Mouse (Mus musculus) midbrain, embryonic 14.5 days (tissue): ENCODE results near the gene Tuba1b. TPM values are rescaled to one million over a fixed set of nuclear protein-coding genes. Genes with fewer than 3 reads are reported as not detected.
A peak's percentile ranks its signal among the peaks of the same experiment; 100 is the strongest.

Experiments
- ATAC-seq: fragments of 200-750 bp; cut with Nextera tagmentation; 2 replicates; pipeline ENCODE4 v1.8.0; 2017; ENCODE audit warnings: moderate number of reproducible peaks, moderate library complexity; ENCODE audit not compliant: low FRiP score, low TSS enrichment
- DNase-seq: peaks from one replicate; pipeline ENCODE4 v3.0.0-alpha.2; 2015
- H3K27ac ChIP-seq: fragments of 300-500 bp; sonication (generic); replicated peaks from 2 replicates; pipeline ENCODE4 v1.5.1; 2014; ENCODE audit warnings: mild to moderate bottlenecking, low read depth, low read length, moderate library complexity
- H3K27me3 ChIP-seq: fragments of 300-500 bp; sonication (generic); 2 replicates; pipeline ENCODE4 v1.6.1; 2014; ENCODE audit warnings: low read length, control low read depth, mixed read lengths; ENCODE audit not compliant: control insufficient read depth, insufficient read depth
- H3K36me3 ChIP-seq: fragments of 300-500 bp; sonication (generic); 2 replicates; pipeline ENCODE4 v1.6.1; 2014; ENCODE audit warnings: low read length, control low read depth; ENCODE audit not compliant: control insufficient read depth, insufficient read depth
- H3K4me1 ChIP-seq: fragments of 300-500 bp; sonication (generic); 2 replicates; pipeline ENCODE4 v1.6.1; 2014; ENCODE audit warnings: mild to moderate bottlenecking, antibody characterized with exemption, low read length, control low read depth; ENCODE audit not compliant: control insufficient read depth, insufficient read depth
- H3K4me2 ChIP-seq: fragments of 300-500 bp; sonication (generic); 2 replicates; pipeline ENCODE4 v1.6.1; 2014; ENCODE audit warnings: mild to moderate bottlenecking, low read length, moderate library complexity
- H3K4me3 ChIP-seq: fragments of 300-500 bp; sonication (generic); replicated peaks from 2 replicates; pipeline ENCODE4 v1.5.1; 2014; ENCODE audit warnings: low read depth, low read length
- H3K9ac ChIP-seq: fragments of 300-500 bp; sonication (generic); replicated peaks from 2 replicates; pipeline ENCODE4 v1.6.1; 2014; ENCODE audit warnings: mild to moderate bottlenecking, low read length, moderate library complexity
- H3K9me3 ChIP-seq: fragments of 300-500 bp; sonication (generic); 2 replicates; pipeline ENCODE4 v1.6.1; 2016; ENCODE audit warnings: low read length, control low read depth, mixed read lengths; ENCODE audit not compliant: control insufficient read depth
- WGBS: fragments of 180-500 bp; shearing (Covaris S2); extraction: QIAGEN DNeasy Blood & Tissue Kit; methylation state at CpG from one replicate; pipeline ENCODE4 v1.1.7; 2014; 5-methylcytosine and 5-hydroxymethylcytosine counted together
- polyA plus RNA-seq: library from polyadenylated mRNA; unstranded; fragments of >200 nt; fragmentation: Nextera tagmentation; extraction: Ambion mirVana; gene quantifications from 2 replicates; pipeline ENCODE4 v1.2.1, GENCODE M21; 2014

Tuba1b gene
- polyA plus RNA-seq, 1 experiment from 2014 or later, result 1,120 TPM

DNA sequence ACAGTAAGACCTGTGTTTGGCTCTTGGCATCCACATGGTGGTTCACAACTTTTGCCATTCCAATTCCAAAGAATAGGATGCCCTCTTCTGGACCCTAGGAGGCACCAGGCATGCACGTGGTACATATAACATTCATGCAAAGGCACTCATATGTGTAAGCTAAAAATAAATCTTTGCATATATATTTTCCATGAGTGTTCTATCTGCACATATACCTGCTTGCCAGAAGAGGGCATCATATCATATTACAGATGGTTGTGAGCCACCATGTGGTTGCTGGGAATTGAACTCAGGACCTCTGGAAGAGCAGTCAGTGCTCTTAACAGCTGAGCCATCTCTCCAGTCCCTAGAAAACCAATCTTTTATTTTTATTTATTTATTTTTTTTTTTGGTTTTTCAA is 32.8 kb downstream of the Tuba1b start:
- peaks cover 5% of the 10 kb centered on the region; the same call in 1 of the 2 replicates for H3K4me1 ChIP-seq
- no peak for ATAC-seq
- H3K9ac ChIP-seq, result no peak overlapping the region
- peaks cover 38% of the 10 kb centered on the region for H3K36me3 ChIP-seq
- no peak overlapping the region for H3K4me2 ChIP-seq
- H3K27ac ChIP-seq, result no peak overlapping the region
- no peak for DNase-seq
- WGBS, result 73% methylated on average over 1 of the region's 1 CpGs
- no peak overlapping the region for H3K4me3 ChIP-seq
- H3K9me3 ChIP-seq, result no peaks in the 10 kb centered on the region
- peaks cover 30% of the 10 kb centered on the region for H3K27me3 ChIP-seq

DNA sequence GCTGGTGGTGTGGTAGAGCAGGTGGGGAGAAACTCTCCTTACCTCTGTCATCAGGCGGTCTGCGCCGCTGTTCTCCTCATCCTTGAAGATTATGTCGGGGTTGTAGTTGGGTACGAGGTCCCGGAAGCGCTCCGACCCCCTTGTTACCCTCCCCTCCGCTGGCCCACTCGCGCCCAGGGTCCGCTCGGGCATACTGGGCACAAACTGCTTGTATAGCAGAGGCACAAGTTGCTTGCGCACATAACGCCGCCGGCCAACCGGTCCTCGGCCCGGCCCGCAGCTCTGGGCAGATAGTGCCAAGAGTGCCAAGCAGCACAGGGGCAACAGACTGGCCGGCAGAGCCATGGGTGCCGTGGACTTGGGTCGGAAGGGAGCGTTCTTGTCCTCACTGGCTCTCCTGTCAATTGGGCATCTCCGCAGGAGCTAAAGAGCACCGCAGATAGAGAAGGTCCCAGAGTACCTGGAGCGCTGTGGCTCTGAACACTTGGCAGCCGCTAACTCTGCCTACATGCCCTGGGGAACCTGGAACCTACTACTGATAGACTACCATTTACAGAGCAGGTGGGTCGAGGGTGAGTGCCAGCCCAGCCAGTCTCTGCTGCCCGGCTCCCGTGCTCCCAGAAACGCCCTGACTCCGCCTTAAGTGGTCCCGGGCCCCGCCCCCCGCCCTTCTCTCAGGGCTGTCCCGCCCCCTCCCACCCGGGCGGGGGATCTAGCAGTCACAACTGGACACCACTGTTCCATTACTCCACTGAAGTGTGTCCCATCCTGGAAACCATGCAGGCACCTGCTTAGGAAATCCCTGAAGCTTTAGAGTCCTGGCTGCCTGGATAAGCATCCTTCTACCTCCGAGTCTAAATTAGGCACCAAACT is 36.2 kb downstream of the Tuba1b start, which contains the start of gene Dhh:
TSS of gene Dhh (minus strand) at position 613 of the 873 bp plus-strand sequence.
- no peaks in the 10 kb centered on the region for H3K9me3 ChIP-seq
- H3K4me2 ChIP-seq, result peak within 1 kb of the TSS; percentile 35
- peaks cover 63% of the 10 kb centered on the region for H3K27me3 ChIP-seq
- H3K36me3 ChIP-seq, result peaks cover 6% of the 10 kb centered on the region
- no peak within 1 kb of the TSS for H3K27ac ChIP-seq
- DNase-seq (peak; percentile 31), ATAC-seq (no peak)
- H3K4me1 ChIP-seq, result peaks cover 25% of the 10 kb centered on the region
- WGBS, result under 1% methylated on average over 41 of the region's 41 CpGs
- H3K4me3 ChIP-seq, result peak within 1 kb of the TSS; percentile 12; the same call in 1 of the 2 replicates
- H3K9ac ChIP-seq, result no peak within 1 kb of the TSS

DNA sequence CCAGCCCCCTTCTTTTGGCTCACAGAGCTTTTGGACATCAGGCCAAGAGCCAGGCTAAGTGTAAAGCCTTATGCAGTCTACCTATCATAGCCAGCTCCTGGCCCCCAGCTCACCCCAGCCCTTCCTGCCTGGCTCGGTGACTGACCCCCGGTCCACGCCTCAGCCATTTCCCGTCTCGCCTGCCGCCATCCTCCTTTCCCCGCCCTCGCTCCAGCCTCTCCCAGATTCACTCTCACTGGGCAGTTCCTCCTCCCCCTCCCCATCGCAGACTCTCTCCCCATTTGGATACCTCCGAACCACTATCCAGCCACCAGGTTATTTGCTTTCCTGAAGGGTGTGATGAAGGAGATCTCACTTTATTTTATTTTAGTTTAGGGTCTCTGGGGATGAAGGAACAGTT is 36.9 kb downstream of the Tuba1b start:
- Histone ChIP-seq H3K9ac (no peak overlapping the region), H3K36me3 (no peaks in the 10 kb centered on the region), H3K27me3 (peaks cover 70% of the 10 kb centered on the region), H3K27ac (no peak overlapping the region), H3K9me3 (no peaks in the 10 kb centered on the region), H3K4me2 (peak overlapping the region; percentile 35), H3K4me1 (peaks cover 25% of the 10 kb centered on the region), H3K4me3 (no peak overlapping the region)
- 3% methylated on average over 10 of the region's 10 CpGs for WGBS
- no peak for ATAC-seq
- DNase-seq, result no peak

DNA sequence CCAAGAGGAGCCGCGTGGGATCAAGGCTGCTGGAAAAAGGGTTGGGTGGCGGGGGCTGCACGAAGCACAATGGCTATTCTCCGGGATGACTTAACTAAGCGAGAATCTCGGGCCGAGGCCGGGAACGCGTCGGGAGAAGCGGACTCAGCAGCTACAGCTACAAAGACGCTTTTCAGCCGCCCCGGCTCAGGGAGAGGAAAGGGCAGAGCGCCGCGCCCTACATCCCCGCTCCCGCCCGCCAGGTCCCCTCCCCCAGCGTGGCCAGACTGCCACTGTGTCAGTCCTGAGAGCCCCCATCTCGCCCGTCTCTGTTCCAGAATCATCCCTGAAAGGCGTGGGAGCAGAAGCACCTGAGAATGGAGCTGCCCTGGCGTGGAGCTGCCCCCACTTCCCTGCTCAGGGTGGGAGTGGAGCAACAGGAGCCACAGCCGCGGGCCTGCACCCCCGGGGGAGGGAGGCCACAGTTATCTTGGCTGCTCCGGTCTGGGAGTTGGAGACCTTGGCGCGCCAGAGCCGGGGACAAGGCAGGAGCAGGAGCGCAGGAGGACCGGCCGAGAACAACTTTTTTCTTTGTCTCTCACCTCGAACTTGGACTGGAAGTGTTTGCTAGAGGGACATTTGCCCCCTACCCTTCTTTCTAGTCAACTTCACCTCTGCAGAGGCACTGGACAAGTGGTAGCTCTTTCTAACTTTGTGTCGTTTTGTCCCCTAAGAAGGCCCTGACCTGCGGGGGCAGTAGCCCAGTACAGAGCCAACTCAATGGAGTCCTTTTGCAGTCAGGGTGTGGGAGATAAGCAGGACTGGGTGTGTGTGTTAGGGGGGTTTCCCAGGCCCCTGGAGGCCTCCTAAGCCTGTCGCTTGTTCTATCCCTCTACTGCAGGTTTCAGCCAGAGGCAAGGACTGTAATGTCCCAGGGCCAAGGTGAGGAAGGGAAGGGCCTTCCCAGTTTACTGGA is 38.5 kb downstream of the Tuba1b start:
- H3K36me3 ChIP-seq, result no peaks in the 10 kb centered on the region
- no peaks in the 10 kb centered on the region for H3K9me3 ChIP-seq
- peak overlapping the region; percentile 51 for H3K4me2 ChIP-seq
- H3K4me1 ChIP-seq, result peaks cover 25% of the 10 kb centered on the region
- ATAC-seq, result 0 out of 2 replicates have a peak, but pooled peaks have one; percentile 11
- H3K27me3 ChIP-seq, result peaks cover 72% of the 10 kb centered on the region
- H3K27ac ChIP-seq, result no peak overlapping the region
- peak overlapping the region; percentile 39; the same call in 1 of the 2 replicates for H3K9ac ChIP-seq
- WGBS, result 2% methylated on average over 41 of the region's 41 CpGs
- peak; percentile 71 for DNase-seq
- peak overlapping the region; percentile 45 for H3K4me3 ChIP-seq

DNA sequence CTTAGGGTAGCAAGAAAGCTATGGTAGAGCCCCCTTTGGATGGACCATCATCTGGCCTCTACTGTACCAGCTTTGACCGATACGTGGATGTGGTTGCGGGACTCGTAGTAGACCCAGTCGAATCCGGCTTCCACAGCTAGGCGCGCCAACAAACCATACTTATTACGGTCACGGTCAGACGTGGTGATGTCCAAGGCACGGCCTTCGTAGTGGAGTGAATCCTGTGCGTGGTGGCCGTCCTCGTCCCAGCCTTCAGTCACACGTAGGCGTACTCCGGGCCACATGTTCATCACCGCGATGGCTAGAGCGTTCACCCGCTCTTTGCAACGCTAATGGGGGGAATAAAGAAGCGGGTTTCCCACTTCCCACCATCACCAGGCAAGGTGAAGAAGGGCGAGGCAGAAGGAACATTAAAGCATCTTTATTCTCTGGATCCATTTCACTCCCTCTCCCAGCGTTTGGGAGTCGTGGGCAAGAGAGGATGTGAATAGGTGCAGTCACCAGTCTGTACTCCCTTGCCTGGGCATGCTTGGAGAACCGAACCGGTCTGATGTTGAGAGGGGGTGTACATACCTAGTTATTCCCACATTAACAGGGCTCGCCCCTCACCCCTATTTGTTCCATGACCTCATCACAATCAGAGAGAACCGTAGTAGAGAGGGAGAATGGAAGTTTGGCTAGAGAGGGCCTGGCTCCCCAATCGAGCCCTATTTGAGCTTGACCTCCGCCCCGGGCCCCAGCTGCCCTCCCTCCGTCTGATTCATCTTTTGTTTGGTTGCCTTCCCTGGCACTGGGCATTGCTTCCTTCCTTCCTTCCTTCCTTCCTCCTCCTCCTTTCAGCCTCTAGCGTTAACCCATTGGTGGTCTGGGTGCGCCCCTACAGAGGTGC is 39.4 kb downstream of the Tuba1b start:
- Histone ChIP-seq H3K4me2 (peak overlapping the region; percentile 85), H3K4me1 (peaks cover 25% of the 10 kb centered on the region), H3K4me3 (peak overlapping the region; percentile 45), H3K27ac (no peak overlapping the region), H3K9me3 (no peaks in the 10 kb centered on the region), H3K36me3 (no peaks in the 10 kb centered on the region), H3K9ac (peak overlapping the region; percentile 39; the same call in 1 of the 2 replicates), H3K27me3 (peaks cover 72% of the 10 kb centered on the region)
- DNase-seq (peak; percentile 39), ATAC-seq (0 out of 2 replicates have a peak, but pooled peaks have one; percentile 4)
- 4% methylated on average over 38 of the region's 38 CpGs for WGBS

DNA sequence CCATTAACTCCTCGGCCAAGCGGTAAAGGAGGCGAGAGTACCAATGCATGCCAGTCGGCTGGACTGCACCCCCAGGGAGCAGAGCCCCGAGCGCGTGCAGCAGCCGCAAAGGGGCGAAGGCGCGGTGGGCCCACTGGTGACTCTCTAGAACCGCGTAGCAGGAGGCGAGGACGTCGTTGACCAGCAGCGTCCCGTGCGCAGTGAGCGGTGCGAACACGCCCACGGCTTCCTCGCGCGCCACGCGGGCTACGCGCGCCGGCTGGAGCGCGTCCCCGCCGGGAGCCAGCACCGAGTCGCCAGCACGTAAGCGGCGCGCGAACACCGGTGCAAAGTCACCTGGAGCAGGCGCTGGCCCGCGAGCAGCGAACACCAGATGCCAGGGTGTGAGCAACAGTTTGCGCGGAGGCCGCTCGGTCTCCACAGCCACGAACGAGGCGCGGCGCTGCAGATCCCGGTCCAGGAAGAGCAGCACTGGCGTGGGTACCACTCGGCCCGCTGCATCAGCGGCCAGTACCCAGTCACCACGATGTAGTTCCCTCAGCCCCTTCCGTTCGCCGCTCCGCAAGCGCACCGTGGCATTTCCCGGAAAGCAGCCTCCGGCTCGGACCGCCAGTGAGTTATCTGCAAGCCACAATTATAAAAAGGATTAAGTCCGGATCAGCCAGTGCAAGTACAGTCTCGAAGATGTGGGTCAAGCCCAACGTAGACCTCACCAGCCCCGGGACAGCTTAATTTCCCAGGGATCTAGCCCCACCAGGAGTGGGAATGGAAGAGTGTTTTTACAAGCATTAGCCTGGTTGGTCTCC is 40.2 kb downstream of the Tuba1b start, which contains the start of gene Rhebl1:
TSS of gene Rhebl1 (minus strand) at position 601 of the 806 bp plus-strand sequence.
- peak; percentile 64 for DNase-seq
- Histone ChIP-seq H3K9me3 (no peaks in the 10 kb centered on the region), H3K9ac (peak within 1 kb of the TSS; percentile 45), H3K36me3 (no peaks in the 10 kb centered on the region), H3K27me3 (peaks cover 69% of the 10 kb centered on the region), H3K27ac (no peak within 1 kb of the TSS), H3K4me2 (peak within 1 kb of the TSS; percentile 85), H3K4me1 (peaks cover 25% of the 10 kb centered on the region), H3K4me3 (peak within 1 kb of the TSS; percentile 45)
- under 1% methylated on average over 77 of the region's 77 CpGs for WGBS
- ATAC-seq, result no peak

DNA sequence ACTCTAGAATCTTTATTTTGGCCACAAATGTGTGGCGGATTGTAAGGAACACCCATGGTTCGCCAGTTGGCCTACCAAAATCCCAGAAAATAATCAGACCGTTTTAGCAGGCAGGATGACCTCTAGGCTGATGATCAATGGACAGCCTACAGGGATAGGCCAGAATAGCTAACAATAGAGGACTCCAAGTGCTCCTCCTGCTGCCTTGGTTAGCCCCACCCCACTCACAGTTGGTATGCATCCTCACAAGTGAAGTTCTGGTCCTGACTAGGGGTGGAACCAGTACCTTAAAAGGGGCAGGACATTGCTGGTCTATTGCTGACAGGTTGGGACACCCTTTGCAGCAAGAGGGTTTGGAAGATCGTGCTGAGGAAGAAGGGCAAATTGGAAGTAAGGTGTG is 41.3 kb downstream of the Tuba1b start:
- 38% methylated on average over 4 of the region's 4 CpGs for WGBS
- H3K36me3 ChIP-seq, result no peaks in the 10 kb centered on the region
- no peak overlapping the region for H3K27ac ChIP-seq
- DNase-seq (no peak), ATAC-seq (no peak)
- no peaks in the 10 kb centered on the region for H3K9me3 ChIP-seq
- no peak overlapping the region for H3K4me2 ChIP-seq
- H3K27me3 ChIP-seq, result peaks cover 58% of the 10 kb centered on the region
- H3K9ac ChIP-seq, result no peak overlapping the region
- no peak overlapping the region for H3K4me3 ChIP-seq
- peaks cover 24% of the 10 kb centered on the region for H3K4me1 ChIP-seq
